Mouse (Mus musculus): ENCODE measurements around the gene Large2. TPM values are rescaled to one million over a fixed set of nuclear protein-coding genes. Genes with fewer than 3 reads are reported as not detected.

Gene Large2
- polyA plus RNA-seq, 1 experiment from 2014 or later, result 11.1 TPM

DNA sequence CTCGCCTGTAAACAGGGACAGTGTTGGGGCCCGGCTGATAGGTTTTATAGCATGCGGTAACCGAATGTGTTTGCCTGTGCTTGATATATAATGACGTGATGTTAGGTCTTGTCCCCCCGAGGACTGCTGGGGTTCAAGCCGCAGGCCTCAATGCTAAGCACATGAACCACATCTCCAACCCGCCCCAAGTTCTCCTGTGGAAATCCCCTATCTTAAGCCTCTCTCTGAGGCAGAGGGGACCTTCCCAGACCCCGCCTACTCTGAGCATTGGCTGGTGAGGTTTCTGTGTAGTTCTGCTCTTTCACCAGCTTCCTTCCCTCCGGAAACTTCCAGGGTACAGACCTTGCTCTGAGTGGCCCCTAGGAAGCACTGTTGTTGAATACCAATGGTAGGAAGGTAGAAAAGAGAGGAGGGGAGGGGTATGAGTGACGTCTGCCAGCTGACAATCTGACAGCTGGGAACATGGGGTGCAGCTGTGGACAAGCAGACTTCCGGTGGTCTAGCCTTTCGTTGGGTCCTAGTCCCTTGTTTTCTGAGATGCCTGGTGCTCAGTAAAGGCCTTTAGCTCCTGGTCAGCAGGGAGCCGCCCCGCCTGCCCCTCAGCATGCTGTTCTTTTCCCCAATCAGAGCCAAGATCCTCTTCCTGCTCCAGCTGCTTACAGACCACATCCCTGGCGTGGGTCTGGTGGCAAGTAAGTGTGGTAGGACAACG is 5.3 kb upstream of the Large2 start:
- ATAC-seq (ENCODE audit: low read depth) (no peak), DNase-seq (ENCODE audit: low spot score) (no peak)
- Histone ChIP-seq H3K9ac (ENCODE audit: low read depth, low read length) (no peak overlapping the region), H3K27ac (replicated peaks; ENCODE audit: low read depth, low read length) (no peak overlapping the region), H3K27me3 (replicated peaks; ENCODE audit: control insufficient read depth, insufficient read depth, low read length) (no peaks in the 10 kb centered on the region), H3K4me1 (ENCODE audit: control insufficient read depth, insufficient read depth, low read length) (peaks cover 7% of the 10 kb centered on the region; the same call in 1 of the 2 replicates), H3K36me3 (ENCODE audit: control insufficient read depth, insufficient read depth, low read length) (peaks cover 64% of the 10 kb centered on the region), H3K4me2 (ENCODE audit: low read depth, low read length) (no peak overlapping the region), H3K4me3 (ENCODE audit: low read depth, low read length) (no peak overlapping the region), H3K9me3 (ENCODE audit: control insufficient read depth, low read length) (no peaks in the 10 kb centered on the region)
- 84% methylated on average over 16 of the region's 17 CpGs for WGBS

DNA sequence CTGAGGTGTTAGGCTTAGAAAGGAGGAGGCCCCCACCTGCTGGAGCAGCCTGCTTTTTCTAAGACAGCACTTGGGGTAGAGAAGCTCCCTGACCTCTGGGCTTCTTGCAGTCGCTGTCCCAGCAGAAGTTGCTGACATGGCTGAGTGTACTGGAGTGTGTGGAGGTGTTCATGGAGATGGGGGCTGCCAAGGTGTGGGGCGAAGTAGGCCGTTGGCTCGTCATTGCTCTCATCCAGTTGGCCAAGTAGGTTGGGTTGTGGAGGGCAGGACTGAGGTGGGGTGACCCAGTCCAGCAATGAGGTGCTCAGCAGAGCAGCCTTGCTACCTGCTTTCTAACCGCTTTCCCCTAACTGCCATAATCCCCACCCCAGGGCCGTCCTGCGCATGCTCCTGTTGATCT is 2.7 kb upstream of the Large2 start:
- Histone ChIP-seq H3K9me3 (ENCODE audit: control insufficient read depth, low read length) (no peaks in the 10 kb centered on the region), H3K27ac (replicated peaks; ENCODE audit: low read depth, low read length) (no peak overlapping the region), H3K4me2 (ENCODE audit: low read depth, low read length) (no peak overlapping the region), H3K27me3 (replicated peaks; ENCODE audit: control insufficient read depth, insufficient read depth, low read length) (no peaks in the 10 kb centered on the region), H3K36me3 (ENCODE audit: control insufficient read depth, insufficient read depth, low read length) (peaks cover 38% of the 10 kb centered on the region), H3K4me1 (ENCODE audit: control insufficient read depth, insufficient read depth, low read length) (peaks cover 11% of the 10 kb centered on the region), H3K9ac (ENCODE audit: low read depth, low read length) (no peak overlapping the region), H3K4me3 (ENCODE audit: low read depth, low read length) (no peak overlapping the region)
- 87% methylated on average over 7 of the region's 7 CpGs for WGBS
- ATAC-seq (ENCODE audit: low read depth), result no peak
- no peak for DNase-seq (ENCODE audit: low spot score)

DNA sequence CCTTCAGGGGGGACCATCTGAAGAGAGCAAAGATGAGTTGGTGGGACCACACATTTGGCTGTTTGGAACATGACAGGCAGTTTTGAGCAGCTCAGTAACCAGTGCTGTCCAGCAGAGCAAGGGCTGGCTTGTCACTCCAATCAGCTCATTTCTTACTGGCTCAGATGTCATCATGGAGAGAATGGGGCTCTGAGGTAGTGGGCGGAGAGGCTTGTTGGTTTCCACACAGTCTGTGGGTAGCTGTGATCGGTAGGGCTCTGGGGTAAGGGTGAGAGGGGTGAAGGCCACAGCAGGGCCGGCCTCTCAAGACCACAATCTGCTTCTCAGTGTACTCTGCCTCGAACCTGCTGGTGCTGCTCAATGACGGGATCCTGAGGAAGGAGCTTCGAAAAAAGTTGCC is 1.6 kb upstream of the Large2 start:
- peak overlapping the region; percentile 72 for H3K4me3 ChIP-seq (ENCODE audit: low read depth, low read length)
- WGBS, result 79% methylated on average over 6 of the region's 6 CpGs

DNA sequence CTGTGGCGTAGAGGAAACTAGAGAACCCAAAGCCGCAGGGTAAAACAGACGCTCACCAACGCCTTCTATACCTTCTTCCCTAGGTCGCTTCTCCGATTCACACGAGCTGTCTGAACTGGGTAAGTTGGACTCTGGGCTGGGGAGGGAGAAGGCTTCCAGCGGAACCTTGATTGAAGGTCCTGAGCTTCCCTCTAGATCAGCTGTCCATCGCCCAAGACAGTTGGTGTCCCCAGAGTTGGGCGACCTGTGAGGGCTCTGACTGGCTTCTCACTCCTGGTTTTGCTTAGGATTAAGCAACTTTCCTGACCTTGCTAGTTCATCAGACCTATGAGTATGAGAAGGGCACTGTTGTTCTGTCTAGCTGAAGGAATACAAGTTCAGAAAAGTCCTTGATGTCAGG is 1.1 kb upstream of the Large2 start:
- DNase-seq (ENCODE audit: low spot score) (no peak), ATAC-seq (ENCODE audit: low read depth) (no peak)
- Histone ChIP-seq H3K27ac (replicated peaks; ENCODE audit: low read depth, low read length) (peak overlapping the region; percentile 84; the same call in 1 of the 2 replicates), H3K4me2 (ENCODE audit: low read depth, low read length) (peak overlapping the region; percentile 91), H3K9me3 (ENCODE audit: control insufficient read depth, low read length) (no peaks in the 10 kb centered on the region), H3K36me3 (ENCODE audit: control insufficient read depth, insufficient read depth, low read length) (peaks cover 25% of the 10 kb centered on the region), H3K9ac (ENCODE audit: low read depth, low read length) (peak overlapping the region; percentile 77), H3K27me3 (replicated peaks; ENCODE audit: control insufficient read depth, insufficient read depth, low read length) (peaks cover 6% of the 10 kb centered on the region), H3K4me3 (ENCODE audit: low read depth, low read length) (peak overlapping the region; percentile 72), H3K4me1 (ENCODE audit: control insufficient read depth, insufficient read depth, low read length) (peaks cover 22% of the 10 kb centered on the region)
- 8% methylated on average over 10 of the region's 10 CpGs for WGBS

More for the DNA sequence above, 1.6 kb upstream of the Large2 start:
- H3K4me1 ChIP-seq (ENCODE audit: control insufficient read depth, insufficient read depth, low read length), result peaks cover 17% of the 10 kb centered on the region
- H3K9ac ChIP-seq (ENCODE audit: low read depth, low read length), result peak overlapping the region; percentile 25; the same call in 1 of the 2 replicates
- peaks cover 28% of the 10 kb centered on the region for H3K36me3 ChIP-seq (ENCODE audit: control insufficient read depth, insufficient read depth, low read length)
- DNase-seq (ENCODE audit: low spot score), result no peak
- no peak for ATAC-seq (ENCODE audit: low read depth)
- H3K27me3 ChIP-seq (replicated peaks; ENCODE audit: control insufficient read depth, insufficient read depth, low read length), result peaks cover 1% of the 10 kb centered on the region
- peak overlapping the region; percentile 91 for H3K4me2 ChIP-seq (ENCODE audit: low read depth, low read length)
- H3K9me3 ChIP-seq (ENCODE audit: control insufficient read depth, low read length), result no peaks in the 10 kb centered on the region
- no peak overlapping the region for H3K27ac ChIP-seq (replicated peaks; ENCODE audit: low read depth, low read length)

GRCm38 (mm10) chr2:92375099-92375623 is 492 bp upstream of the Large2 start:
- peak overlapping the region; percentile 77 for H3K9ac ChIP-seq (ENCODE audit: low read depth, low read length)
- DNase-seq (ENCODE audit: low spot score), result peak; percentile 99
- H3K4me2 ChIP-seq (ENCODE audit: low read depth, low read length), result peak overlapping the region; percentile 91
- peak; percentile 94 for ATAC-seq (ENCODE audit: low read depth)
- peaks cover 13% of the 10 kb centered on the region for H3K27me3 ChIP-seq (replicated peaks; ENCODE audit: control insufficient read depth, insufficient read depth, low read length)
- H3K27ac ChIP-seq (replicated peaks; ENCODE audit: low read depth, low read length), result peak overlapping the region; percentile 84
- under 1% methylated on average over 16 of the region's 29 CpGs for WGBS
- peaks cover 18% of the 10 kb centered on the region for H3K36me3 ChIP-seq (ENCODE audit: control insufficient read depth, insufficient read depth, low read length)
- H3K9me3 ChIP-seq (ENCODE audit: control insufficient read depth, low read length), result no peaks in the 10 kb centered on the region
- peaks cover 29% of the 10 kb centered on the region for H3K4me1 ChIP-seq (ENCODE audit: control insufficient read depth, insufficient read depth, low read length)
- peak overlapping the region; percentile 72 for H3K4me3 ChIP-seq (ENCODE audit: low read depth, low read length)

- no peak overlapping the region for H3K4me2 ChIP-seq (ENCODE audit: low read depth, low read length)
- H3K27ac ChIP-seq (replicated peaks; ENCODE audit: low read depth, low read length), result peak overlapping the region; percentile 84
- H3K4me1 ChIP-seq (ENCODE audit: control insufficient read depth, insufficient read depth, low read length), result peaks cover 30% of the 10 kb centered on the region
- H3K9me3 ChIP-seq (ENCODE audit: control insufficient read depth, low read length), result no peaks in the 10 kb centered on the region
- DNase-seq (ENCODE audit: low spot score), result no peak
- no peak for ATAC-seq (ENCODE audit: low read depth)
- peaks cover 2% of the 10 kb centered on the region; the same call in 1 of the 2 replicates for H3K36me3 ChIP-seq (ENCODE audit: control insufficient read depth, insufficient read depth, low read length)
- H3K4me3 ChIP-seq (ENCODE audit: low read depth, low read length), result no peak overlapping the region
- H3K27me3 ChIP-seq (replicated peaks; ENCODE audit: control insufficient read depth, insufficient read depth, low read length), result peaks cover 17% of the 10 kb centered on the region
- H3K9ac ChIP-seq (ENCODE audit: low read depth, low read length), result no peak overlapping the region
- 77% methylated on average over 11 of the region's 11 CpGs for WGBS
Observed at GRCm38 (mm10) chr2:92373437-92373813, 1.2 kb downstream of the Large2 start.

DNA sequence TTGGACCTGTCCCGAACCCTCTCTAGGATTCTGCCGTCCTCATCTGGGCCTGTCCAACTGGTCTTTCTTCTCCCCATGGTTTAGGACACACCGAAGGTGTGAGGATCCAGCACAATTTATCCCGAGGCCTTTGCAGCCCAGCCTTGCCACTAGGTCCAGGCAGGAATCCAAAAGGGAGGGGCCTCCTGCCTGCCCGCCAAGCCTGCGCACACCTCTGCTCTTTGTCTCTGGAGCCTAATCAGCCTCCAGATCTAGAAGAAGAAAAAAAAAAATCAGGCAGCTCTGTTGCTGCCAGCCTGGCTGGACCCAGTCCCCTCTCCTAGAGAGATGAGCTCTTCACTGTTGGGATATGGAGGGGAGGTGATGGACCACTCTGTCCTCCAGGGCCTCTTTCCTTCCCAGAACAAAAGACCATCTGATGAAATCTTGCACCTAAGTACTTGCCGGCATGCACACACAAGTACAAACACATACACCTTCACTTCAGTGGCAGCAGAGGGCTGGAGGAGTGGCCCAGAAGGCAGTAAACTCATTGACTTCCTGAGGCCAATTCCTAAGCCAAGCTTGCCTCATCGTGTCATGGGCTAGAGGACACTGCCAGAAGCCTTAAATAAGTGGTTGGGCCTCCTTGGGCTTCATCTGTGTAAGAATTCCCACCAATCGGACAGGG is 1.8 kb downstream of the Large2 start:
- ATAC-seq (ENCODE audit: low read depth), result no peak
- H3K9me3 ChIP-seq (ENCODE audit: control insufficient read depth, low read length), result no peaks in the 10 kb centered on the region
- H3K27ac ChIP-seq (replicated peaks; ENCODE audit: low read depth, low read length), result peak overlapping the region; percentile 84
- H3K4me3 ChIP-seq (ENCODE audit: low read depth, low read length), result no peak overlapping the region
- no peaks in the 10 kb centered on the region; the same call in 1 of the 2 replicates for H3K36me3 ChIP-seq (ENCODE audit: control insufficient read depth, insufficient read depth, low read length)
- no peak overlapping the region for H3K4me2 ChIP-seq (ENCODE audit: low read depth, low read length)
- peaks cover 17% of the 10 kb centered on the region for H3K27me3 ChIP-seq (replicated peaks; ENCODE audit: control insufficient read depth, insufficient read depth, low read length)
- H3K9ac ChIP-seq (ENCODE audit: low read depth, low read length), result no peak overlapping the region
- DNase-seq (ENCODE audit: low spot score), result peak; percentile 55
- WGBS, result 46% methylated on average over 9 of the region's 9 CpGs
- peaks cover 30% of the 10 kb centered on the region for H3K4me1 ChIP-seq (ENCODE audit: control insufficient read depth, insufficient read depth, low read length)

DNA sequence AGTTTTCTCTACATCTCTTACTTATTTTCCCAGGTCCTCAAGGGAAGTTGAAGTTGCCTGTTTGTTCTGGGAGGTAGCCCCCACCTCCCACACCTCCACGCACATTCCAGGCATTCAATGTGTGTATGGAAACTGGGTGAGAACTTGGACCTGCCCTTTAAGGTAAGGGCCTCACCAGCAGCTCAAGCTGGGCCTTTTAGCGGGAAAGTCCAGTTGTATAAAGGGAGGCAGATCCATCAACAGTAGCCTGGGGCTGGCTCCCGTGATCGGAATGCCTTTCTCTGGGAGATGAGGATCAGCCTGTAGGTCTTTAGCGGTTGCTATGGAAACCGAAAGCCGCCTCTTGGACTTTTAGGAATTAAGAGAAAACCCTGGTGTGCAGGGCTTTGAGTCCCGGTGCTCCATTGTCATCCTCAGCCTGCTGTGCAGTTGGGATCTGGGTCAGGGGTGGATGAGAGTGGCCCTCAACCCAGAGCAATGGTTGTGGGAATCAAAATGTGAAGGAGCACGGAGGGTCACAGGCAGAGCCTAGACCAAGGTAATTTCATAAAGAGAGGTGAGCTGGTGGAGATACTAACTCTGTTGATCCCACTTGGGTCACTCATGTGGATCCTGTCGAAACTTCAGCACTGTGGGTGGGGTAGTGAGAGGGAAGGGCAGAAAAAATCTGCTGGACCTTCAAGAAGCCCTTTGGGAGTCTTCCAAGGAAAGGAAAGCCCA is 2.5 kb downstream of the Large2 start:
- DNase-seq (ENCODE audit: low spot score) (peak; percentile 48), ATAC-seq (ENCODE audit: low read depth) (no peak)
- Histone ChIP-seq H3K9ac (ENCODE audit: low read depth, low read length) (no peak overlapping the region), H3K4me2 (ENCODE audit: low read depth, low read length) (peak overlapping the region; percentile 88; the same call in 1 of the 2 replicates), H3K4me1 (ENCODE audit: control insufficient read depth, insufficient read depth, low read length) (peaks cover 30% of the 10 kb centered on the region), H3K9me3 (ENCODE audit: control insufficient read depth, low read length) (no peaks in the 10 kb centered on the region), H3K27ac (replicated peaks; ENCODE audit: low read depth, low read length) (peak overlapping the region; percentile 84; the same call in 1 of the 2 replicates), H3K27me3 (replicated peaks; ENCODE audit: control insufficient read depth, insufficient read depth, low read length) (peaks cover 17% of the 10 kb centered on the region), H3K36me3 (ENCODE audit: control insufficient read depth, insufficient read depth, low read length) (no peaks in the 10 kb centered on the region), H3K4me3 (ENCODE audit: low read depth, low read length) (no peak overlapping the region)
- WGBS, result 17% methylated on average over 10 of the region's 10 CpGs
